11 mouse cellular contexts compared by ENCODE assay signal in genomic region chr17:55971453-55971852, GRCm38 (mm10). TPM values are rescaled to one million over a fixed set of nuclear protein-coding genes. Genes with fewer than 3 reads are reported as not detected.
A peak's percentile ranks its signal among the peaks of the same experiment; 100 is the strongest.
DNase-seq lines count a peak whose midpoint lies in the region; ATAC-seq lines count a peak whose summit lies in the region.
"Had no signal": no experiment of that assay in that cellular context is flagged by ENCODE, and none has a peak within 500 bp of the region (broad histone marks: within the 10 kb centered on the region; RNA-seq: fewer than 3 reads in every experiment).

No protein-coding gene starts in this region.

- no peak for ATAC-seq in liver, embryonic 11.5 days (replicated peaks; ENCODE audit: low FRiP score)
- no peak for ATAC-seq in hindbrain, embryonic 12.5 days (ENCODE audit: low FRiP score)
- ATAC-seq in neural tube, embryonic 12.5 days (ENCODE audit: low FRiP score, low read depth): no peak

- peaks cover 41% of the 10 kb centered on the region for H3K27me3 ChIP-seq in liver, embryonic 11.5 days (replicated peaks; ENCODE audit: control insufficient read depth, insufficient read depth, low read length)
- H3K27me3 ChIP-seq in hindbrain, embryonic 12.5 days: no peaks in the 10 kb centered on the region
- H3K27me3 ChIP-seq in neural tube, embryonic 12.5 days (replicated peaks): no peaks in the 10 kb centered on the region

- peak overlapping the region; percentile 75; the same call in 1 of the 2 replicates for H3K4me2 ChIP-seq in liver, embryonic 11.5 days
- H3K4me2 ChIP-seq in hindbrain, embryonic 12.5 days (replicated peaks): peak overlapping the region; percentile 77
- H3K4me2 ChIP-seq in neural tube, embryonic 12.5 days (replicated peaks): peak overlapping the region; percentile 84

- no peak overlapping the region for H3K4me3 ChIP-seq in liver, embryonic 11.5 days (ENCODE audit: low read depth, low read length)
- H3K4me3 ChIP-seq in hindbrain, embryonic 12.5 days: peak overlapping the region; percentile 59
- H3K4me3 ChIP-seq in neural tube, embryonic 12.5 days: peak overlapping the region; percentile 66

- 30% methylated on average over 22 of the region's 22 CpGs for WGBS in liver, embryonic 11.5 days
- 20% methylated on average over 22 of the region's 22 CpGs for WGBS in hindbrain, embryonic 12.5 days
- 19% methylated on average over 22 of the region's 22 CpGs for whole genome bisulfite sequencing in neural tube, embryonic 12.5 days

- H3K27ac ChIP-seq in liver, embryonic 11.5 days (ENCODE audit: low read depth, low read length): no peak overlapping the region
- peak overlapping the region; percentile 93; the same call in 1 of the 2 replicates for H3K27ac ChIP-seq in hindbrain, embryonic 12.5 days
- no peak overlapping the region for H3K27ac ChIP-seq in neural tube, embryonic 12.5 days

- H3K36me3 ChIP-seq in liver, embryonic 11.5 days (ENCODE audit: control insufficient read depth, insufficient read depth, low read length): peaks cover 12% of the 10 kb centered on the region; the same call in 1 of the 2 replicates
- peaks cover 44% of the 10 kb centered on the region for H3K36me3 ChIP-seq in hindbrain, embryonic 12.5 days
- H3K36me3 ChIP-seq in neural tube, embryonic 12.5 days: peaks cover 43% of the 10 kb centered on the region

- no peak overlapping the region for H3K9ac ChIP-seq in liver, embryonic 11.5 days (ENCODE audit: low read depth, low read length)
- peak overlapping the region; percentile 80 for H3K9ac ChIP-seq in hindbrain, embryonic 12.5 days
- H3K9ac ChIP-seq in neural tube, embryonic 12.5 days: peak overlapping the region; percentile 79

- H3K9me3 ChIP-seq in liver, embryonic 11.5 days (ENCODE audit: control insufficient read depth, low read length): no peaks in the 10 kb centered on the region
- H3K9me3 ChIP-seq in hindbrain, embryonic 12.5 days (replicated peaks): no peaks in the 10 kb centered on the region
- no peaks in the 10 kb centered on the region for H3K9me3 ChIP-seq in neural tube, embryonic 12.5 days

- H3K4me1 ChIP-seq in liver, embryonic 11.5 days (replicated peaks; ENCODE audit: control insufficient read depth, insufficient read depth, low read length): no peaks in the 10 kb centered on the region
- peaks cover 57% of the 10 kb centered on the region for H3K4me1 ChIP-seq in hindbrain, embryonic 12.5 days
- peaks cover 43% of the 10 kb centered on the region for H3K4me1 ChIP-seq in neural tube, embryonic 12.5 days

- DNase-seq in cerebellum, postnatal 14 days: peak; percentile 30 to 46
- no peak for DNase-seq in cerebellum, postnatal 4 days (ENCODE audit: low spot score in 2 of 2)
- no peak for DNase-seq in liver, embryonic 11.5 days (ENCODE audit: low spot score)
- no peak for DNase-seq in liver
- no peak for DNase-seq in lung, postnatal 10 days
- no peak for DNase-seq in adrenal gland, adult 2 months
- DNase-seq: B cell, adult 2 months; kidney, postnatal 14 days; thymus, postnatal 36 days had no signal

RNA-seq across cellular contexts. Expression of gene Shd, which starts 1.2 kb away (rescaled TPM):
- 2.4 and 2.5 TPM in 2 replicates for polyA plus RNA-seq in liver, embryonic 11.5 days (2014; fragmentation: Nextera tagmentation; extraction: Ambion mirVana)
- 133 and 135 TPM in 2 replicates for polyA plus RNA-seq in hindbrain, embryonic 12.5 days (2016; fragmentation: Nextera tagmentation; extraction: Ambion mirVana)
- 136 and 143 TPM in 2 replicates for polyA plus RNA-seq in neural tube, embryonic 12.5 days (2016; fragmentation: Nextera tagmentation; extraction: Ambion mirVana)
- total RNA-seq in adrenal gland, adult 2 months (2021): 1 to 10 TPM in 1 of 2 experiments, under 1 TPM in 1; 0.52 to 1.2 TPM
- 3.2 and 7.8 TPM in 2 replicates for polyA plus RNA-seq in adrenal gland, adult 2 months (2012; rRNA removed)

RNA-seq across cellular contexts. Expression of gene Yju2, which starts 12.6 kb away (rescaled TPM):
- polyA plus RNA-seq in liver, embryonic 11.5 days (2014; fragmentation: Nextera tagmentation; extraction: Ambion mirVana): 20.9 and 23.4 TPM in 2 replicates
- polyA plus RNA-seq in hindbrain, embryonic 12.5 days (2016; fragmentation: Nextera tagmentation; extraction: Ambion mirVana): 24.1 and 26.7 TPM in 2 replicates
- polyA plus RNA-seq in neural tube, embryonic 12.5 days (2016; fragmentation: Nextera tagmentation; extraction: Ambion mirVana): 24.2 and 27.1 TPM in 2 replicates
- 10 to 100 TPM; 16.7 to 19.1 TPM for total RNA-seq in adrenal gland, adult 2 months (2021)
- 4.4 and 5.3 TPM in 2 replicates for polyA plus RNA-seq in adrenal gland, adult 2 months (2012; rRNA removed)

RNA-seq across cellular contexts. Expression of gene Fsd1, which starts 14.9 kb away (rescaled TPM):
- 6.4 and 8.8 TPM in 2 replicates for polyA plus RNA-seq in liver, embryonic 11.5 days (2014; fragmentation: Nextera tagmentation; extraction: Ambion mirVana)
- 96.4 and 103 TPM in 2 replicates for polyA plus RNA-seq in hindbrain, embryonic 12.5 days (2016; fragmentation: Nextera tagmentation; extraction: Ambion mirVana)
- 114 and 123 TPM in 2 replicates for polyA plus RNA-seq in neural tube, embryonic 12.5 days (2016; fragmentation: Nextera tagmentation; extraction: Ambion mirVana)
- 1 to 10 TPM; 1.0 to 2.7 TPM for total RNA-seq in adrenal gland, adult 2 months (2021)
- polyA plus RNA-seq in adrenal gland, adult 2 months (2012; rRNA removed): 2.3 and 2.7 TPM in 2 replicates

RNA-seq across cellular contexts. Expression of gene Ebi3, which starts 19.0 kb away (rescaled TPM):
- 3.5 and 4.7 TPM in 2 replicates for polyA plus RNA-seq in liver, embryonic 11.5 days (2014; fragmentation: Nextera tagmentation; extraction: Ambion mirVana)
- polyA plus RNA-seq in hindbrain, embryonic 12.5 days (2016; fragmentation: Nextera tagmentation; extraction: Ambion mirVana): 2.6 and 4.4 TPM in 2 replicates
- 2.3 and 2.8 TPM in 2 replicates for polyA plus RNA-seq in neural tube, embryonic 12.5 days (2016; fragmentation: Nextera tagmentation; extraction: Ambion mirVana)
- total RNA-seq in adrenal gland, adult 2 months (2021): 1 to 10 TPM in 1 of 2 experiments, under 1 TPM in 1; 0.66 to 1.2 TPM
- polyA plus RNA-seq in adrenal gland, adult 2 months (2012; rRNA removed): 4.7 and 5.8 TPM in 2 replicates

RNA-seq across cellular contexts. Expression of gene Zfp119b, which starts 22.2 kb away (rescaled TPM):
- 3.8 and 4.4 TPM in 2 replicates for polyA plus RNA-seq in liver, embryonic 11.5 days (2014; fragmentation: Nextera tagmentation; extraction: Ambion mirVana)
- polyA plus RNA-seq in hindbrain, embryonic 12.5 days (2016; fragmentation: Nextera tagmentation; extraction: Ambion mirVana): 6.2 and 6.3 TPM in 2 replicates
- polyA plus RNA-seq in neural tube, embryonic 12.5 days (2016; fragmentation: Nextera tagmentation; extraction: Ambion mirVana): 6.0 and 6.1 TPM in 2 replicates
- total RNA-seq in adrenal gland, adult 2 months (2021): 1 to 10 TPM; 3.0 to 3.6 TPM
- polyA plus RNA-seq in adrenal gland, adult 2 months (2012; rRNA removed): 0.07 TPM in 1 of 2 replicates, not detected in the other

Comparison
In these comparisons a context has a peak if more than half of its experiments do, and no peak if none do; other contexts are left out.
1. DNase-seq: peak in cerebellum, postnatal 14 days (2 of 2); none in cerebellum, postnatal 4 days (0 of 2), liver, embryonic 11.5 days (single experiment), liver (single experiment), lung, postnatal 10 days (single experiment) and adrenal gland, adult 2 months (single experiment).
2. RNA of gene Shd, which starts 1.2 kb away (polyA plus RNA-seq): 136 to 143 TPM in neural tube, embryonic 12.5 days and 133 to 135 TPM in hindbrain, embryonic 12.5 days; 3.2 to 7.8 TPM in adrenal gland, adult 2 months and 2.4 to 2.5 TPM in liver, embryonic 11.5 days; every median in the first group is over 10 times any median in the second.
3. Peak in every context shown above with its lines, with median percentiles within 50 percentile points of each other: H3K4me2 ChIP-seq.